Mouse (Mus musculus) testis, adult 2 months (tissue): ENCODE data around the gene Tor1a.

Experiments
- CTCF ChIP-seq: fragments of 200-500 bp; IDR thresholded peaks from 2 replicates; pipeline ENCODE4 v1.5.1; 2012; ENCODE audit warnings: low read depth, mild to moderate bottlenecking, inconsistent platforms, low read length, moderate library complexity; ENCODE audit not compliant: control insufficient read depth, insufficient read depth, insufficient replicate concordance
- POLR2A ChIP-seq: fragments of 200-500 bp; IDR thresholded peaks from 2 replicates; pipeline ENCODE4 v1.6.1; 2012; ENCODE audit warnings: low read depth, mild to moderate bottlenecking, inconsistent platforms, low read length, moderate library complexity; ENCODE audit not compliant: control insufficient read depth

- no peak for TF ChIP-seq POLR2A
- TF ChIP-seq CTCF, result no peak
Observed at GRCm38 (mm10) chr2:30994853-30995252, 27.1 kb upstream of the Tor1a start.
